Mouse (Mus musculus) small intestine, adult 2 months (tissue): Measurements from ENCODE around the gene Gabrd. TPM values are rescaled to one million over a fixed set of nuclear protein-coding genes. Genes with fewer than 3 reads are reported as not detected.
"Not testable (repeated sequence)": the region's sequence is repeated elsewhere in the genome, so short reads cannot be mapped to it uniquely, and the experiment has no call there.

Experiments
- H3K27ac ChIP-seq: fragments of 200-500 bp; 2 replicates; pipeline ENCODE4 v1.5.1; 2012; ENCODE audit warnings: low read depth, low read length, control low read depth, inconsistent platforms; ENCODE audit not compliant: insufficient read depth
- H3K27me3 ChIP-seq: fragments of 200-500 bp; 2 replicates; pipeline ENCODE4 v1.6.1; 2012; ENCODE audit warnings: mild to moderate bottlenecking, moderate library complexity, low read length, inconsistent platforms; ENCODE audit not compliant: control insufficient read depth, insufficient read depth
- H3K36me3 ChIP-seq: fragments of 200-500 bp; 2 replicates; pipeline ENCODE4 v1.6.1; 2012; ENCODE audit warnings: mild to moderate bottlenecking, low read length, control low read depth, inconsistent platforms; ENCODE audit not compliant: control insufficient read depth, insufficient read depth
- H3K4me1 ChIP-seq: fragments of 200-500 bp; 2 replicates; pipeline ENCODE4 v1.6.1; 2012; ENCODE audit warnings: low read length, inconsistent platforms, mixed read lengths; ENCODE audit not compliant: control insufficient read depth, insufficient read depth, insufficient read length
- H3K4me3 ChIP-seq: fragments of 200-500 bp; 2 replicates; pipeline ENCODE4 v1.5.1; 2012; ENCODE audit warnings: low read depth, mild to moderate bottlenecking, control low read depth, inconsistent platforms, low read length, moderate library complexity
- CTCF ChIP-seq: fragments of 200-500 bp; IDR thresholded peaks from 2 replicates; pipeline ENCODE4 v1.5.1; 2012; ENCODE audit warnings: low read depth, mild to moderate bottlenecking, control low read depth, inconsistent platforms, low read length, moderate library complexity, mixed read lengths; ENCODE audit not compliant: insufficient replicate concordance, insufficient read length; ENCODE audit errors: extremely low read depth
- POLR2A ChIP-seq: fragments of 200-500 bp; IDR thresholded peaks from 2 replicates; pipeline ENCODE4 v1.6.1; 2012; ENCODE audit warnings: low read depth, mild to moderate bottlenecking, control low read depth, inconsistent platforms, low read length, moderate library complexity
- WGBS: fragments of 180-500 bp; shearing (Covaris S2); methylation state at CpG from one replicate; pipeline ENCODE4 v1.1.7; 2018; 5-methylcytosine and 5-hydroxymethylcytosine counted together
- polyA plus RNA-seq: library from polyadenylated mRNA; depleted of rRNA; stranded (reverse); fragments of >200 nt; gene quantifications from 2 replicates; pipeline ENCODE4 v1.2.3, GENCODE M21; 2012

Gene Gabrd
- polyA plus RNA-seq, 1 experiment, result 1.3 TPM

GRCm38 (mm10) chr4:155423988-155424387 is 26.1 kb upstream of the Gabrd start:
- no peaks in the 10 kb centered on the region for H3K27me3 ChIP-seq
- WGBS, result 67% methylated on average over 5 of the region's 5 CpGs
- H3K27ac ChIP-seq, result no peak overlapping the region
- H3K36me3 ChIP-seq, result no peaks in the 10 kb centered on the region
- TF ChIP-seq CTCF (no peak), POLR2A (no peak)
- H3K4me3 ChIP-seq, result no peak overlapping the region
- peaks cover 7% of the 10 kb centered on the region; the same call in 1 of the 2 replicates for H3K4me1 ChIP-seq

- H3K4me1 ChIP-seq, H3K36me3 ChIP-seq, H3K27me3 ChIP-seq: not testable (repeated sequence)
- peak overlapping the region; percentile 42 for H3K4me3 ChIP-seq
- peak overlapping the region; percentile 88 for H3K27ac ChIP-seq
- 52% methylated on average over 23 of the region's 30 CpGs for WGBS
Measured at GRCm38 (mm10) chr4:155421412-155422370, 23.8 kb upstream of the Gabrd start.

GRCm38 (mm10) chr4:155420137-155420536 is 22.2 kb upstream of the Gabrd start:
- H3K27ac ChIP-seq, result no peak overlapping the region
- H3K27me3 ChIP-seq, result no peaks in the 10 kb centered on the region
- TF ChIP-seq CTCF, result no peak
- TF ChIP-seq POLR2A, result no peak
- H3K36me3 ChIP-seq, result no peaks in the 10 kb centered on the region
- H3K4me1 ChIP-seq, result peaks cover 7% of the 10 kb centered on the region; the same call in 1 of the 2 replicates
- no peak overlapping the region for H3K4me3 ChIP-seq
- 80% methylated on average over 3 of the region's 3 CpGs for whole genome bisulfite sequencing

- Histone ChIP-seq H3K36me3 (no peaks in the 10 kb centered on the region), H3K27me3 (no peaks in the 10 kb centered on the region), H3K27ac (no peak overlapping the region), H3K4me3 (no peak overlapping the region), H3K4me1 (no peaks in the 10 kb centered on the region)
- WGBS, result 59% methylated on average over 9 of the region's 9 CpGs
- TF ChIP-seq POLR2A (no peak), CTCF (no peak)
Measured at GRCm38 (mm10) chr4:155414656-155415235, 16.8 kb upstream of the Gabrd start.

- WGBS, result 75% methylated on average over 11 of the region's 11 CpGs
- H3K4me3 ChIP-seq, result no peak overlapping the region
Measured at GRCm38 (mm10) chr4:155413641-155414335, 15.9 kb upstream of the Gabrd start.

GRCm38 (mm10) chr4:155412124-155412523 is 14.2 kb upstream of the Gabrd start:
- Histone ChIP-seq H3K27me3 (no peaks in the 10 kb centered on the region), H3K4me1 (peaks cover 6% of the 10 kb centered on the region), H3K27ac (no peak overlapping the region), H3K4me3 (no peak overlapping the region), H3K36me3 (no peaks in the 10 kb centered on the region)
- no peak for TF ChIP-seq POLR2A
- no peak for TF ChIP-seq CTCF
- 81% methylated on average over 6 of the region's 6 CpGs for WGBS

More at GRCm38 (mm10) chr4:155413641-155414335, 15.9 kb upstream of the Gabrd start:
- TF ChIP-seq CTCF (no peak), POLR2A (no peak)
- Histone ChIP-seq H3K4me1 (peaks cover 6% of the 10 kb centered on the region), H3K27ac (no peak overlapping the region), H3K27me3 (no peaks in the 10 kb centered on the region), H3K36me3 (no peaks in the 10 kb centered on the region)
